Mouse (Mus musculus) C2C12 (cell line): ENCODE measurements around the gene Pdpk1. TPM values are rescaled to one million over a fixed set of nuclear protein-coding genes. Genes with fewer than 3 reads are reported as not detected.

Experiments used
- H3K27me3 ChIP-seq: one replicate; pipeline ENCODE4 v1.6.1; 2011; ENCODE audit not compliant: control insufficient read depth, insufficient read depth, insufficient read length
- H3K36me3 ChIP-seq: one replicate; pipeline ENCODE4 v1.6.1; 2011; ENCODE audit not compliant: control insufficient read depth, insufficient read depth
- H3K4me3 ChIP-seq: one replicate; pipeline ENCODE4 v1.5.1; 2011; ENCODE audit warnings: mild to moderate bottlenecking, control low read depth; ENCODE audit not compliant: poor library complexity, insufficient read depth, severe bottlenecking
- H3K79me2 ChIP-seq: one replicate; pipeline ENCODE4 v1.6.1; 2011; ENCODE audit not compliant: control insufficient read depth, insufficient read depth
- H3K79me3 ChIP-seq: one replicate; pipeline ENCODE4 v1.6.1; 2011; ENCODE audit warnings: low read depth, control low read depth
- H3ac ChIP-seq: one replicate; pipeline ENCODE3; 2011; ENCODE audit warnings: low read depth; ENCODE audit not compliant: control insufficient read depth, insufficient read length
- CEBPB ChIP-seq: IDR thresholded peaks from one replicate; pipeline ENCODE4 v1.6.1; 2011; ENCODE audit warnings: low read depth, mild to moderate bottlenecking, control low read depth, moderate library complexity
- CTCF ChIP-seq: IDR thresholded peaks from one replicate; pipeline ENCODE4 v1.5.1; 2011; ENCODE audit not compliant: control insufficient read depth, insufficient read depth, insufficient read length
- FOSL1 ChIP-seq: IDR thresholded peaks from one replicate; pipeline ENCODE4 v1.8.0; 2011; ENCODE audit warnings: mild to moderate bottlenecking, low read length; ENCODE audit not compliant: poor library complexity, insufficient read depth, severe bottlenecking
- MAX ChIP-seq: IDR thresholded peaks from one replicate; pipeline ENCODE4 v1.6.1; 2011; ENCODE audit warnings: mild to moderate bottlenecking, control low read depth
- MYOD1 ChIP-seq: IDR thresholded peaks from one replicate; pipeline ENCODE4 v1.6.1; 2011; ENCODE audit warnings: low read depth; ENCODE audit not compliant: control insufficient read depth, insufficient read length
- MYOG ChIP-seq: IDR thresholded peaks from one replicate; pipeline ENCODE4 v1.6.1; 2011; ENCODE audit not compliant: control insufficient read depth, insufficient read length; ENCODE audit errors: extremely low read depth
- USF1 ChIP-seq: IDR thresholded peaks from one replicate; pipeline ENCODE4 v1.6.1; 2011; ENCODE audit warnings: low read depth, mild to moderate bottlenecking, control low read depth, moderate library complexity
- polyA plus RNA-seq: library from polyadenylated mRNA; unstranded; fragments of >200 nt; fragmentation: generic; extraction: Trizol; gene quantifications from one replicate; pipeline ENCODE4 v1.2.1, GENCODE M21; 2012; ENCODE audit warnings: missing spikeins

Pdpk1 gene
- polyA plus RNA-seq, 1 experiment: 7.4 TPM

DNA sequence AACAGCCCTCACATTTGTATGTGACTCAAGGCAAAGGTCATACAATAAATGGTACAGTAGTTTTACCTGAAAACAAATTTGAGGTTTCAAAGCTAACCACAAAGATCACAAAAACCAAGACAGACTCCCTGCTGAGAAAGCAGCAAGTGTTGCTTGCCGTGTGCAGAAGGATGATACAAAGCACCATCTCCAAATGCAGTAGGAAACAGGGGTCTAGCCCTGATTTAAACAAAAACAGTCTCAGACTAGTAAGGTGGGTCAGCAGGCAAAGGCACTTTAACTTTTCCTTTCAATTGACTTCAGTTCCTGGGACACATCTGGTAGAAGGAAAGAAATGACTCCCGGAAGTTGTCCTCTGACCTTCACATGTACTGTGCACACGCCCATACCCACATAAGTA is 23.9 kb downstream of the Pdpk1 start:
- Histone ChIP-seq H3K79me3 (peaks cover 73% of the 10 kb centered on the region), H3ac (no peak overlapping the region), H3K36me3 (no peaks in the 10 kb centered on the region), H3K79me2 (peaks cover 100% of the 10 kb centered on the region), H3K4me3 (no peak overlapping the region), H3K27me3 (no peaks in the 10 kb centered on the region)
- TF ChIP-seq CTCF (no peak), USF1 (no peak), CEBPB (no peak), FOSL1 (no peak), MAX (no peak), MYOG (no peak), MYOD1 (no peak)

DNA sequence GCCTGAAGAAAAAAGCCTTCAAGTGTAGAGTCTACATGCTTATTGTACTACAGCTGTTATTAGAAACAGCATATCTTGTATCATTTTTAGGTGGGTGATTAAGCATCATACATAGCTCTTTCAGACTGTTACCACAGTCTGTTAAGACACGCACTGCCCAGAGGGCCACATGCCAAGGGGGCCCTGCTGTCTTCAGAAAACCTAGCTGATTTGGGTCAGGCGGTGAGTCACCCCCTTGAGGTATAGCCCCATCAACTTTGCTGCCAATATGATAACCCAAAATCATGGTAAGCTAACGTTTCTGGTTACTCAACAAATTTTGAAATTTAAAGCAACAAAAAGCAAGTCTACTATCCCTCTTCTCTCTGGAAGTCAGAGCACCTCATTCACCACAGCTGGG is 31.3 kb downstream of the Pdpk1 start:
- no peaks in the 10 kb centered on the region for H3K27me3 ChIP-seq
- H3ac ChIP-seq: no peak overlapping the region
- no peaks in the 10 kb centered on the region for H3K36me3 ChIP-seq
- peaks cover 72% of the 10 kb centered on the region for H3K79me3 ChIP-seq
- peaks cover 96% of the 10 kb centered on the region for H3K79me2 ChIP-seq
- H3K4me3 ChIP-seq: no peak overlapping the region
- no peak for TF ChIP-seq MYOD1
- peak; percentile 14 for TF ChIP-seq FOSL1

DNA sequence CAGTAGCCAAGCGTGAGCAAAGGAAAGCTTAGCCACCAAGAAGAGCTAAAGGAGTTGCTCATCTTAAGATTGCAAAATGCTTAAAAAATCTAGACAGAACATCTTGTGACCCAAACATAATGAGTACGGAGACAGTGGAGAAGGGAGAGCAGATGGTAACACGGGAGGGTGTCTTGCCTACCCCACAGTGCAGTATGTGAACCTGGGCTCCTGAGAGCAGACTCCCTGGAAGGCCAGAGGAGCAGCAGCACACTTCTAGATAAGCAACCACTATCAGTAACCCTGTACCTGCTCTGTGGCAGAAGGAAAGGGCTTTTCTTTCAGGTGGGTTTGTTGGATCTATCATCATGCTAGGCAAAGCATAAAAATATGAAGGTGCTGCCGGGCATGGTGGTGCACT is 37.7 kb downstream of the Pdpk1 start:
- TF ChIP-seq MAX (no peak), FOSL1 (no peak), CEBPB (no peak), CTCF (no peak), USF1 (no peak)

DNA sequence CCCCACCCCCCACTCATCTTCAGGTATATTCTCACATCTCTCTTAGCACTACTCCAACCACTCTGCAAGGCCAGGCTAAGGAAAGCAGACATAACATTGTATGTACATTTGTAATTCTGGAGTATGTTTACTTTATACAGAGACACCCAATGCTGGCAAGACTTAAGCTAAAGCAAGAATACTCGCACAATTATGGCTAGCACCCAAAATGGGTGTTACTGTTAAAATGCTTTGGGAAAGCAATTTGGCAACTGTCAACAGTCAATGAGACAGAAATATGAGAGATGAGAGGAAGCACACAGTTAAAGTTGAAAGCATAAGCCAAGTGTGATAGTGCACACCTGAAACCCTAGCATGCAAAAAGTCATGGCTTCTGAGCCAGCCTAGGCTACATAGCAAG is 39.5 kb downstream of the Pdpk1 start:
- Histone ChIP-seq H3K36me3 (peaks cover 30% of the 10 kb centered on the region), H3K4me3 (no peak overlapping the region), H3K79me3 (peaks cover 22% of the 10 kb centered on the region), H3K27me3 (no peaks in the 10 kb centered on the region), H3ac (no peak overlapping the region), H3K79me2 (peaks cover 59% of the 10 kb centered on the region)
- TF ChIP-seq FOSL1 (no peak), CEBPB (no peak), USF1 (no peak), MYOG (no peak), MAX (no peak), CTCF (no peak), MYOD1 (no peak)

More for the DNA sequence above, 37.7 kb downstream of the Pdpk1 start:
- Histone ChIP-seq H3K36me3 (peaks cover 22% of the 10 kb centered on the region), H3K4me3 (no peak overlapping the region), H3ac (no peak overlapping the region), H3K79me2 (peaks cover 77% of the 10 kb centered on the region), H3K27me3 (no peaks in the 10 kb centered on the region), H3K79me3 (peaks cover 35% of the 10 kb centered on the region)

DNA sequence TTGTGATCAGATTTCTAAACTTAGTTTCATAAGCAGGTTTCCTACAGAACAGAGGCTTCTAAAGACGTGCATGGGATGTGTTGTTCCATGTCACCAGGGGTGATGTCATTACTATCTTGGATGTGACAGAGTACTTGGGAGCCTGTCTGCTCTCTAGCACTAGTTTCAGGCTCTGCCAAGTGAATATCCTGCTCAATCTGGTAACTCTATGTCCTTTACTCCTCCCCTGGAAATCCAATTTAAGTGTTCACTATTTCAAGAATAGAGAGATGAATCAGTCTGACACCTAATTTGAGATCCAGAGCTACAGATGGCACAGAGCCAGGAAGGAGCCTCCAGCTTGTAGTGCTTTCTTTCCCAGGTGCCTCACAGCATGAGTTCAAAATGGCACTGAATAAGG is 41.8 kb downstream of the Pdpk1 start:
- Histone ChIP-seq H3K79me2 (peaks cover 44% of the 10 kb centered on the region), H3K27me3 (no peaks in the 10 kb centered on the region), H3K36me3 (peaks cover 46% of the 10 kb centered on the region), H3K4me3 (no peak overlapping the region), H3K79me3 (peaks cover 16% of the 10 kb centered on the region), H3ac (no peak overlapping the region)
- no peak for TF ChIP-seq FOSL1
- TF ChIP-seq MYOG: no peak
- TF ChIP-seq USF1: no peak
- TF ChIP-seq MYOD1: no peak
- TF ChIP-seq MAX: no peak
- TF ChIP-seq CEBPB: no peak
- no peak for TF ChIP-seq CTCF

DNA sequence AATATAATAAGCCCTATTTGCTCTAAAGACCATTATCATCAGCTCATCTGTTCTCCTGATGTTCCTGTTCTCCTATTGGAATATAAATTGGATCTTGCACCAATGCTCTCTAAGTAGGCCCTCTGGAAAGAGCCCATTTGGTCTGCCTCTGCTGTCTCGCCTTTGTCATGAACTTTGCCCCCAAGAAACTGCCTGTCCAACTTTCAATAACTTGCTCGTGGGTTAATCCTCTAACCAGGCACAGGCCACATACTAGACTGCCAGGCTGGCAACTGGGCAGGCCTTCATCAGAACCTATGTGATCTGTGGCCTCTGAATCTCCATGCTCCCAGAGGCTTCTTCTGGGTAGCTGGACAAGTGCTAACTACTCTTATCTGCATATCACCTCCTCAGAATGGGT is 45.6 kb downstream of the Pdpk1 start:
- no peak overlapping the region for H3K4me3 ChIP-seq
- peaks cover 68% of the 10 kb centered on the region for H3K36me3 ChIP-seq
- H3ac ChIP-seq: no peak overlapping the region
- peaks cover 12% of the 10 kb centered on the region for H3K79me2 ChIP-seq
- no peak for TF ChIP-seq CEBPB
- peaks cover 3% of the 10 kb centered on the region for H3K79me3 ChIP-seq
- no peaks in the 10 kb centered on the region for H3K27me3 ChIP-seq

DNA sequence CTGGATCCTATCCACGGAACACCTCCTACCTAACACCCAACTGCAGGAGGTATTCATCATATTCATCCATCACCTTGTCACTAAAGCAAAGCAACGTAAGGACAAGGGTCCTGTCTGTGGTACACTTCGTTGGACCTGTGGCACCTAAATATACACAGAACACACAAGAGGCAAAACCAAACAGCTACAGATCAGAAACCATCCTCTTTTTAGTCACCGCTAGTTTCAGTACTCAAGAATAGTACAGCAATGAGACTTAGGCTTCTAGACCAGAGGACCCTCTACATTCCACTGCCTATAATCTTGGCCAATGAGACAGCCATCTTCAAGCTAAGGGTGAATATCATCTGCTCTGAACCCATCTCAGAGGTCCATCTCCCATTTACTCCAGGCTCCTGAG is 52.4 kb downstream of the Pdpk1 start:
- Histone ChIP-seq H3ac (no peak overlapping the region), H3K36me3 (peaks cover 41% of the 10 kb centered on the region), H3K27me3 (no peaks in the 10 kb centered on the region), H3K79me3 (peaks cover 1% of the 10 kb centered on the region), H3K4me3 (no peak overlapping the region), H3K79me2 (no peaks in the 10 kb centered on the region)
- TF ChIP-seq MYOD1: no peak
- TF ChIP-seq CTCF: no peak
- TF ChIP-seq FOSL1: no peak
- no peak for TF ChIP-seq MAX
- TF ChIP-seq CEBPB: no peak
- no peak for TF ChIP-seq USF1
- TF ChIP-seq MYOG: no peak
